Mouse (Mus musculus): ENCODE measurements around the gene Dagla. TPM values are rescaled to one million over a fixed set of nuclear protein-coding genes. Genes with fewer than 3 reads are reported as not detected.

Dagla gene
- polyA plus RNA-seq, 1 experiment from 2014 or later: 3.2 TPM

DNA sequence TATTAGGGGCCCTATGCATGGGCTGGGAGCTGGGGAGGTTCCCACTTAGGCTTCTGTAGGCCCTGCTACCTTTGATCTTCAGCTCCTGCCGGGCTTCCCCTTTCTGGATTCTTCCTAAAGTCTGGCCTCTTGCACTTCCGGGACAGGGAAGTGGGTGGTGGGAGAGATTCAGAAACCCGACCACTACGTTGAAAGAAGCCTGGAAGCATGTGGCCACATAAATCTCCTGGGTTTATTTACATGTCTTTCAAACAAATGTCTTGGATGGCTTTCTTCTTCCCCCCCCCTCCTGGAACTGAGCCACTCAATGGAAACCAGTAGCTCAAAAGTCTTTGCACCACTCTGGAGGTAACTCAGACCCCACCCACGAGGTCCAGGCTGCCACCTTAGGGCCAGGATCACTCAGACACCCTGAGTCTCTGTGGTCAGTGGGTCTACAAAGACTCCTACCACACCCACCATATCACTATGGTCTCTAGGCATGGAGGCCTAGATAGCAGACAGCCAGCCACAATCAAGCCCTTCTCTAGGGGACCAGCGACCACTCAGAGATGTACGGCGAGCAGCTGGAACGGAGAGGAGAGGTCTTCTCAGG, 12.7 kb downstream of the Dagla start:
- no peaks in the 10 kb centered on the region for H3K36me3 ChIP-seq (ENCODE audit: control insufficient read depth, insufficient read depth, low read length)
- ATAC-seq (ENCODE audit: low read depth): no peak
- H3K4me1 ChIP-seq (replicated peaks; ENCODE audit: control insufficient read depth, insufficient read depth, low read length): peaks cover 76% of the 10 kb centered on the region
- no peaks in the 10 kb centered on the region for H3K9me3 ChIP-seq (ENCODE audit: control insufficient read depth, low read length)
- no peak overlapping the region for H3K4me2 ChIP-seq (ENCODE audit: low read depth, low read length)
- WGBS: 31% methylated on average over 9 of the region's 9 CpGs
- H3K9ac ChIP-seq (ENCODE audit: low read length): no peak overlapping the region
- no peaks in the 10 kb centered on the region for H3K27me3 ChIP-seq (ENCODE audit: control insufficient read depth, insufficient read depth, low read depth, low read length)
- no peak overlapping the region for H3K4me3 ChIP-seq (ENCODE audit: low read length)
- H3K27ac ChIP-seq (ENCODE audit: low read length): peak overlapping the region; percentile 70

DNA sequence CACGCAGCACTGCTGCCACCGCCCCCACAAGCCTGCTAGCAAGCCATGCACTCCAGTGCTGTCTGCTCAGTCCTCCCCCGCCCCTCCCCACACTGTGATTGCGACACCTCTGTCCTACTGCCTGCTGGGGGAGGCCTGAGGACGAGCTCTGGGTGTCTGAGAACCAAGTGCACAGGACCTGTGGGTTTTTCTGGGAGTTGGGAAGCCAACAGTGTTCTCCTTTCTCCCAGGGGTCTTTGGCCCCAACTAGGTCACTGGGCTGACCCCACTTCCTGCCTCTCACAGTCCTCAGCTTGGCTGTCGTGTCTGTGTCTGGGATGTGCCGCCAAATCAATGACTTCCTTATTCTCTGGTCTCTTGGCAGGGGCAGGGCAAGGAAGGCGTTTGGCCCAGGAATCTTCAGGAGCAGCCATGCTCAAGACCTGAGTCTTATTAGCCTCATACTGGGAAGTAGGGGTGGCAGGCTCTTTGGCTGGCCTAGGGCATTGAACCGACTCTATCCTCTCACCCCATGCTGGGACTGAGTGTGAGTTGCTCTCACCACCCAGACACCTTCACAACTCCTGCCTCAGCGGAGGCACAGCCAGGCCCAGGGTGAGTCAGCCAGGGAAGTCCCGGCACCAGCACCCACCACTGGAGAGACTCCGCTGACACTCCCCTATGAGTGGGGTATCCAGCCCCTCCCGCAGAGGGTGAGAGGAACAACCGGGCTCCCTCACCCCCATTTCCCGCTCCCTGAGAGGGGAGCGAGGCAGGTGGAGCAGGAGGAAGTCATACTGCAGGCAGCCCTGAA, 14.3 kb downstream of the Dagla start:
- ATAC-seq (ENCODE audit: low read depth): peak; percentile 57
- H3K4me2 ChIP-seq (ENCODE audit: low read depth, low read length): no peak overlapping the region
- H3K27me3 ChIP-seq (ENCODE audit: control insufficient read depth, insufficient read depth, low read depth, low read length): no peaks in the 10 kb centered on the region
- WGBS: 42% methylated on average over 16 of the region's 16 CpGs
- peak overlapping the region; percentile 70 for H3K27ac ChIP-seq (ENCODE audit: low read length)
- H3K36me3 ChIP-seq (ENCODE audit: control insufficient read depth, insufficient read depth, low read length): no peaks in the 10 kb centered on the region
- H3K4me3 ChIP-seq (ENCODE audit: low read length): no peak overlapping the region
- H3K4me1 ChIP-seq (replicated peaks; ENCODE audit: control insufficient read depth, insufficient read depth, low read length): peaks cover 74% of the 10 kb centered on the region
- H3K9me3 ChIP-seq (ENCODE audit: control insufficient read depth, low read length): no peaks in the 10 kb centered on the region
- peak overlapping the region; percentile 50 for H3K9ac ChIP-seq (ENCODE audit: low read length)

DNA sequence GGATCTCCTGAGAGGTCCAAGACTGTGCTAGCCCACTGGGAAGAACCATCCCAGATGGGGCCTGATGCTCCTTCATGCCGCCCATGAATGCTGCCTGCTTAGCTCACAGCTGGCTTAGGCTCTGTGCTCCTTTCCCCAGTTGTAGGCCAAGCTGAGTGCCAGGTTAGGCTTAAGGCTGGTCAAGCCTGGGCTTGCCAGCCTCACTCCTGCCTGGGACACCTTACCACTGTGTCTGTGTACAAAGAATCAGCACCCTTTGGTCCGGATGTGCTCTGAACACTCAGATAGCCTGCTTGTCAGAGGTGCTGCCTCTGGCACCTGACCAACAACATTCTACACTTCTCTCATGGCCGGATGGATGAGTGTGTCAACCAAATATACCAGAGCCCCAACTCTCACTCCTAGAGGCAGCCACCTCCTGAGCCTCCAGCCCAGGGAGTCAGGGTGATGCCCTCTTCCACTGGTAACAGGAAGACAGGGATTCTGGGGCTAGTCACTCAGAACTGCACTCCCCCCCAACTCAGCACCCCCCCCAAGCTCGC, 15.0 kb downstream of the Dagla start:
- no peaks in the 10 kb centered on the region for H3K9me3 ChIP-seq (ENCODE audit: control insufficient read depth, low read length)
- WGBS: 51% methylated on average over 4 of the region's 4 CpGs
- no peaks in the 10 kb centered on the region for H3K36me3 ChIP-seq (ENCODE audit: control insufficient read depth, insufficient read depth, low read length)
- H3K4me2 ChIP-seq (ENCODE audit: low read depth, low read length): no peak overlapping the region
- peak; percentile 3; the same call in 1 of the 2 replicates for ATAC-seq (ENCODE audit: low read depth)
- peak overlapping the region; percentile 50; the same call in 1 of the 2 replicates for H3K9ac ChIP-seq (ENCODE audit: low read length)
- no peaks in the 10 kb centered on the region for H3K27me3 ChIP-seq (ENCODE audit: control insufficient read depth, insufficient read depth, low read depth, low read length)
- peaks cover 67% of the 10 kb centered on the region for H3K4me1 ChIP-seq (replicated peaks; ENCODE audit: control insufficient read depth, insufficient read depth, low read length)
- no peak overlapping the region for H3K4me3 ChIP-seq (ENCODE audit: low read length)
- peak overlapping the region; percentile 70 for H3K27ac ChIP-seq (ENCODE audit: low read length)

DNA sequence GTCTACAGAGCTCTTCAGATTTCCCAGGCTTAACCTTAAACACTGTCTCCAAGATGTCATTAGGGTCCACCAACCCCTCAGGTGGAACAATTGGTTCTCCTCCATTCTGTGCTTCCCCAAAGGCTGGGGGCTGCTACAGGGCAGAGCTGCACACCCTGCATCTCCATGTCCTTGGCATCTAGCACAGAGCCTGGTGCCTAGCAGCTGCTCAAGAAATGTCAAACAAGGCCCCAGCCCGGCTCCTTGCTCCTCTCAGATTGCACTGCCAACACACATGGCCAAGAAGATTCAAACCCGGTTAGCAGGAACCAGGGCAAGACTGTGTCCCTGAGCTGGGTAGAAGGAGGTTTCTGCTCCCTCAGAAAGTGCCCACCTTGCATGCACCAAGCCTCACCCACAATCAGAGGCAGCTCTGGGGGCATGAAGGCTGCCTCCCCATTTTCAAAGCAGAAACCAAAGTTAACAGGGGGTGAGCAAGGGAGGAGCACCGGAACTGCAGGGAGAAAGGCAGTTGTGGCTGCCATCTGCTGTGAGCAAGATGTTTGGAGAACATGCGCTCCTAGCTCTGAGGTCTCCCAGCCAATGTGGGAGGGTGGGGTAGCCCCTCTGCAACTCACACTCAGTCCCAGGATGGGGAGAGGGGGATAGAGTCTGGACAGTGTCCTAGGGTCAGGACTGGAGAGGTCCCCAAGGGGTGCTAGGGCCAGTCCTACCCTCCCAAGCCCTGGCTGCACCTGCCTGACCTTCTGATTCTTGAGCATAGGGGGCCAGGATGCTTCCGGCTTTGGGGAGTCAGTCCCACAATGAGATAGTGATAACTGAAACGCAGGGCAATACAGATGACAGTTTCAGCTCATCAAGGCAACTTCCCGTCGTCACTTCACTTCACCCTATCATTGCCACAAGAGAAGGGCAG, 16.3 kb downstream of the Dagla start:
- no peak overlapping the region for H3K4me3 ChIP-seq (ENCODE audit: low read length)
- no peak overlapping the region for H3K4me2 ChIP-seq (ENCODE audit: low read depth, low read length)
- H3K4me1 ChIP-seq (replicated peaks; ENCODE audit: control insufficient read depth, insufficient read depth, low read length): peaks cover 55% of the 10 kb centered on the region
- 77% methylated on average over 8 of the region's 8 CpGs for WGBS
- H3K36me3 ChIP-seq (ENCODE audit: control insufficient read depth, insufficient read depth, low read length): no peaks in the 10 kb centered on the region
- no peak for ATAC-seq (ENCODE audit: low read depth)
- H3K9ac ChIP-seq (ENCODE audit: low read length): no peak overlapping the region
- H3K9me3 ChIP-seq (ENCODE audit: control insufficient read depth, low read length): no peaks in the 10 kb centered on the region
- H3K27me3 ChIP-seq (ENCODE audit: control insufficient read depth, insufficient read depth, low read depth, low read length): no peaks in the 10 kb centered on the region
- H3K27ac ChIP-seq (ENCODE audit: low read length): no peak overlapping the region

DNA sequence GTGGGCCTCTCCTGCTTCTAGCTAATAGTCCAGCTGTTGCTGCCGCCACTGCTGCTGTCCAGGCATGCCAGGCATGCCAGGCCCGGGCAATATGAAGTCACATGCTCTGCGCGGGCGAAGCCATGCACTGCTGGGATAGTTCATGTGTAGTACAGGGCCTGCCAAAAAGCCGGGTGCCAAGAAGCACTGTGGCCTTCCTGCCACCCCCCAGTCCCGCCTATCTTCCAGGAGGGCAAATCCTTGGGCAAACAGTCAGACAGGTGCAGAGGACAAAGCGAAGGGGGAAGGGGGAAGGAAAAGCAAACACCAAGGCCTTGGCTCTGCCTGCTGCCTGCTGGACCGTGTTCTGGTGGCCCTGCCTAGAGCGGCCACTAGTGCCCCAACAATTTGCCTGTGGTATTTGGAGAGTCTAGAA, 18.2 kb downstream of the Dagla start:
- Histone ChIP-seq H3K27ac (ENCODE audit: low read length) (peak overlapping the region; percentile 87), H3K4me1 (replicated peaks; ENCODE audit: control insufficient read depth, insufficient read depth, low read length) (peaks cover 37% of the 10 kb centered on the region), H3K4me2 (ENCODE audit: low read depth, low read length) (no peak overlapping the region), H3K4me3 (ENCODE audit: low read length) (no peak overlapping the region), H3K27me3 (ENCODE audit: control insufficient read depth, insufficient read depth, low read depth, low read length) (no peaks in the 10 kb centered on the region), H3K9ac (ENCODE audit: low read length) (0 out of 2 replicates have a peak overlapping the region, but pooled peaks have one; percentile 11), H3K36me3 (ENCODE audit: control insufficient read depth, insufficient read depth, low read length) (no peaks in the 10 kb centered on the region), H3K9me3 (ENCODE audit: control insufficient read depth, low read length) (no peaks in the 10 kb centered on the region)
- WGBS: 61% methylated on average over 10 of the region's 10 CpGs
- peak; percentile 68 for ATAC-seq (ENCODE audit: low read depth)

DNA sequence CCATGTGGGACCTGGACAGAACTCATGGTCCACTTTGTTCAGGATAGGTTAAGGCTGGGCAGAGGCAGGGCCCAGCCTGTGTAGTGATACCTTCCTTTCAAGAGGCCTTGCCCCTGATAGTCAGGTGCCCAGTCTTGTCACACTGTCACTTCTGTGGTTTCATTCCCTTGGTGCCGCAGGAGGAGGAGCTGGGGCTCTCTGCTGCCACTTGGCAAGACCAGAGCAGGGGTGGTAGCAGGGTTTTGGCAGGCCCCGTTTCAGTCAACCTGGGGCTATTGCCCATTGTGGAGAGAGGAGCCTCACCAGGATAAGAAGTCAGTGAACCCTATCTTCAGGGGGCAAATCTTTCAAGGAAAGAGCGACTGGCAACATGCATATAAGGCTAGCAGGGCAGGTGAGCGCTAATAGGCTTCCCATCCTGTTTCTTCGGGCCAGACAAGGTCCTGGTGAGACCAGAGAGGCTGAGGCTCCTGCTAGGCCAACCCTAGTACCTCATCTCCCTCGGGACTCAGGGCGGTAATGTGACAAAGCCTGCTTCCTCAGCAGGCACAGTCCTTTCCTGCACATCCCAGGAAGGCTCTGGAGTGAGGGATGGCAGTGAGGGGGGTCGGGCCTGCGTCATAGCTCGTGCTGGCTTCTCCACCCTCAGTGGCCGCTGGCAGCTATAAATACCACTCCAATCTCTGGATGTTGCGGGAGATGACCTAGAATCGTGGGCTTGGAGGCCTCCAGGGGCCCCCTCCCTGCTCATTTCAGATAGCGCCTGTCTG, 23.7 kb downstream of the Dagla start:
- no peaks in the 10 kb centered on the region for H3K27me3 ChIP-seq (ENCODE audit: control insufficient read depth, insufficient read depth, low read depth, low read length)
- H3K9ac ChIP-seq (ENCODE audit: low read length): no peak overlapping the region
- no peak overlapping the region for H3K4me3 ChIP-seq (ENCODE audit: low read length)
- H3K4me2 ChIP-seq (ENCODE audit: low read depth, low read length): no peak overlapping the region
- WGBS: 65% methylated on average over 14 of the region's 14 CpGs
- peaks cover 44% of the 10 kb centered on the region for H3K4me1 ChIP-seq (replicated peaks; ENCODE audit: control insufficient read depth, insufficient read depth, low read length)
- no peaks in the 10 kb centered on the region for H3K36me3 ChIP-seq (ENCODE audit: control insufficient read depth, insufficient read depth, low read length)
- H3K9me3 ChIP-seq (ENCODE audit: control insufficient read depth, low read length): no peaks in the 10 kb centered on the region
- H3K27ac ChIP-seq (ENCODE audit: low read length): no peak overlapping the region
- no peak for ATAC-seq (ENCODE audit: low read depth)

DNA sequence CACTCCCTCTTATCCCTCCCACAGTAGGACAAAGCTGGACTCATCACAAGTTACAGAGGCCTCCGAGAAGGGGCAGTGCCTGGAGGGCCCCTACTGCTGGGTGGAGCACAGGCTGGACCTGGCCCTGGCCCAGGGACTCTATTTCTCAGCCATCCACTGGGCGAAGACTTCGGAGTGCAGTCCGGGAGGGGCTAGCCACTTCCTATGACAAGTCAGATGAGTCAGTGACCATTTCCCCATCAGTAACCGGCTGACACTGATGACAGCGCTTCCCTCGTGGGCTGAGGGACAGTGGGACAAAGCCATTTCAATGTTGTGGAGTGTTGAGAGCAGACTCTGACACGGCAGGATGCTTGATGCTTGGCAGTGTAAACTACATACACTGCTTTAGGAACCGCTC, 25.0 kb downstream of the Dagla start:
- H3K9me3 ChIP-seq (ENCODE audit: control insufficient read depth, low read length): no peaks in the 10 kb centered on the region
- WGBS: 68% methylated on average over 9 of the region's 9 CpGs
- H3K4me1 ChIP-seq (replicated peaks; ENCODE audit: control insufficient read depth, insufficient read depth, low read length): peaks cover 39% of the 10 kb centered on the region
- ATAC-seq (ENCODE audit: low read depth): no peak
- H3K36me3 ChIP-seq (ENCODE audit: control insufficient read depth, insufficient read depth, low read length): no peaks in the 10 kb centered on the region
- H3K27ac ChIP-seq (ENCODE audit: low read length): no peak overlapping the region
- no peak overlapping the region for H3K4me3 ChIP-seq (ENCODE audit: low read length)
- no peaks in the 10 kb centered on the region for H3K27me3 ChIP-seq (ENCODE audit: control insufficient read depth, insufficient read depth, low read depth, low read length)
- no peak overlapping the region for H3K4me2 ChIP-seq (ENCODE audit: low read depth, low read length)
- H3K9ac ChIP-seq (ENCODE audit: low read length): no peak overlapping the region

DNA sequence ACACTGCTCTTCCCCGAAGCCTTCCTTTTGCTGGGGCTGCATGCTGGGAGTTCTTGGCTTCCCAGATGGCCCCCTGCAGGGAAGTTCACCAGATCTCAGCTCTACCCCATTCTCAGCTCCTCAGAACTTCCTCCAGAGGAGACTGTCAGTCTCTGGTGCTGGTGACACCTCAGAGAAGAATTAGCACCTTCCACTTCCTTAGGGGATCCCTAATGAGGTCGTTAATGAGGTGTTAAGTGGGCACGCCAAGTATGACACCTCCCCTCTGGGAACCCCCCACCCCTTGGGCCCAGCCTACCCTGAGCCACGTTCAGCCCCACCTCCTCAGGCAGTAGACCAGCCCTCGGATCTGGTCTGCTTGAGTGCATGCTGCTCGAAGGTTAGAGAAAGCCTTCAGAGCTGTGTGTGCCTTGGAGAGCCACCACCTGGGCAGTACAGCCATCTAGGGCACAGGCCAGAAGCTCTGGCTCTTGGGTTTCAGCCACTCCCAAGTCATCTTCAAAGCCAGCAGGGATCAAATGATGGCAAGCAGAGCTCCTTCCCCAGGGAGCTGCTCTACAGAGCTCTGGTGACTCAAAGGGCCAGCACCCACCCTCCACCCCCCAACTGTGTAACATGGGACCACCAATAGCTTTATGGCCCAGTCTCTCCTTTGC, 25.9 kb downstream of the Dagla start:
- ATAC-seq (ENCODE audit: low read depth): 0 out of 2 replicates have a peak, but pooled peaks have one; percentile 21
- no peak overlapping the region; the same call in 1 of the 2 replicates for H3K9ac ChIP-seq (ENCODE audit: low read length)
- H3K27ac ChIP-seq (ENCODE audit: low read length): peak overlapping the region; percentile 76
- H3K9me3 ChIP-seq (ENCODE audit: control insufficient read depth, low read length): no peaks in the 10 kb centered on the region
- H3K36me3 ChIP-seq (ENCODE audit: control insufficient read depth, insufficient read depth, low read length): no peaks in the 10 kb centered on the region
- no peaks in the 10 kb centered on the region for H3K27me3 ChIP-seq (ENCODE audit: control insufficient read depth, insufficient read depth, low read depth, low read length)
- H3K4me1 ChIP-seq (replicated peaks; ENCODE audit: control insufficient read depth, insufficient read depth, low read length): peaks cover 44% of the 10 kb centered on the region
- no peak overlapping the region for H3K4me3 ChIP-seq (ENCODE audit: low read length)
- no peak overlapping the region for H3K4me2 ChIP-seq (ENCODE audit: low read depth, low read length)
- WGBS: 14% methylated on average over 6 of the region's 6 CpGs

Data from lung, embryonic 16.5 days (tissue).